In the genomic region with DNA sequence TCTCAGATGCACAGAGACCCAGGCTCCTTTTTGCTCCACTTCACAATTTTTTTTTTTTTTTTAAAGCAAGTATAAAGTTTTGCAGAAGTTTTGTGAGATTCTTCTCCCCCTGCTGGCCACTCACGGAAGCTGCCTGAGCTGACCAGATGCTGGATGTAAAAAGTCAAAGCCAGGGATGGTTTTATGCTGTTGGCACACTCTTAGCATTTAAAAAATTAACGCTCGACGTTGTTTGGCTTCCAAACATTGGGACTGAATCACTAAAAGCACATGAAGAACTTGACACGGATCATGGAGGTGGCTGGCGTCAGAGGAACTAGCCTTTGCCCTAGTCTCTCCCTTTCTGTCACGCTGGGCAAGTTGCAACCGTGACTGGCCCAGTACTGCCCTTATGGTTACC, we compare ENCODE assay signal across 8 mouse cellular contexts.
DNase-seq lines count a peak whose midpoint lies in the region.

No protein-coding gene starts in this region.

- H3K27me3 ChIP-seq in splenic B cell, adult 2 months (ENCODE audit: control insufficient read depth, insufficient read depth, low read length, poor library complexity, severe bottlenecking), result no peaks in the 10 kb centered on the region

- no peaks in the 10 kb centered on the region for H3K36me3 ChIP-seq in splenic B cell, adult 2 months (ENCODE audit: control insufficient read depth, insufficient read depth, low read length, poor library complexity, severe bottlenecking)

- peak; percentile 37 for DNase-seq in gastrocnemius, adult 18-20 months (ENCODE audit: low spot score)
- no peak for DNase-seq in gastrocnemius, adult 8-10 months (ENCODE audit: low spot score in 2 of 2)
- peak; percentile 55 for DNase-seq in right cerebral cortex, postnatal 14 days
- DNase-seq in right cerebral cortex, adult 18-20 months, result no peak
- DNase-seq in c-Kit-positive CD71-positive TER-119-positive erythroid progenitor cells, embryonic 14.5 days (ENCODE audit: low spot score), result peak; percentile 22
- DNase-seq in kidney, postnatal 14 days, result peak; percentile 66
- peak; percentile 33 for DNase-seq in splenic B cell, adult 2 months (ENCODE audit: low read depth, low spot score)
- DNase-seq in layer of hippocampus, postnatal 14 days (ENCODE audit: low spot score in 2 of 2), result no peak

Comparison
In these comparisons a context has a peak if more than half of its experiments do, and no peak if none do; other contexts are left out.
1. DNase-seq: peak in gastrocnemius, adult 18-20 months (single experiment), right cerebral cortex, postnatal 14 days (single experiment), c-Kit-positive CD71-positive TER-119-positive erythroid progenitor cells, embryonic 14.5 days (single experiment), kidney, postnatal 14 days (single experiment) and splenic B cell, adult 2 months (single experiment); none in gastrocnemius, adult 8-10 months (0 of 2), right cerebral cortex, adult 18-20 months (single experiment) and layer of hippocampus, postnatal 14 days (0 of 2).